Mouse (Mus musculus) monocyte, adult 2 months (primary cell): ENCODE results near the gene Myh10.
A peak's percentile ranks its signal among the peaks of the same experiment; 100 is the strongest.
"Not testable (repeated sequence)": the region's sequence is repeated elsewhere in the genome, so short reads cannot be mapped to it uniquely, and the experiment has no call there.

Source experiments
- DNase-seq, 2 experiments: peaks; one replicate each; pipeline ENCODE4 v3.0.0; 2022; ENCODE audit warnings: low spot score in 2 of 2, low read depth in 1 of 2

The Myh10 gene

GRCm38 (mm10) chr11:68787222-68787621 is 95.9 kb downstream of the Myh10 start:
- no peak for DNase-seq

GRCm38 (mm10) chr11:68790720-68791119 is 99.4 kb downstream of the Myh10 start:
- DNase-seq = no peak

GRCm38 (mm10) chr11:68791794-68792193 is 100.4 kb downstream of the Myh10 start:
- no peak for DNase-seq

GRCm38 (mm10) chr11:68798258-68798657 is 106.9 kb downstream of the Myh10 start:
- no peak for DNase-seq

- no peak for DNase-seq
Observed at GRCm38 (mm10) chr11:68805148-68805547, 113.8 kb downstream of the Myh10 start.

GRCm38 (mm10) chr11:68807787-68808186 is 116.4 kb downstream of the Myh10 start:
- DNase-seq = peak in 1 of 2 experiments; percentile 37

- no peak for DNase-seq
Observed at GRCm38 (mm10) chr11:68811881-68812577, 120.7 kb downstream of the Myh10 start.

- no peak for DNase-seq
Observed at GRCm38 (mm10) chr11:68818416-68818815, 127.1 kb downstream of the Myh10 start.

GRCm38 (mm10) chr11:68819226-68819805 is 128.0 kb downstream of the Myh10 start:
- DNase-seq = no peak

- no peak for DNase-seq
Observed at GRCm38 (mm10) chr11:68822326-68822725, 131.0 kb downstream of the Myh10 start.

GRCm38 (mm10) chr11:68826735-68827134 is 135.4 kb downstream of the Myh10 start:
- no peak for DNase-seq

- not testable (repeated sequence) for DNase-seq
Observed at GRCm38 (mm10) chr11:68831580-68831979, 140.2 kb downstream of the Myh10 start.

GRCm38 (mm10) chr11:68832793-68833192 is 141.4 kb downstream of the Myh10 start:
- DNase-seq = no peak

- DNase-seq = no peak
Observed at GRCm38 (mm10) chr11:68833593-68833992, 142.2 kb downstream of the Myh10 start.

- DNase-seq = no peak
Observed at GRCm38 (mm10) chr11:68835034-68835433, 143.7 kb downstream of the Myh10 start.

- DNase-seq = no peak
Observed at GRCm38 (mm10) chr11:68839606-68840005, 148.2 kb downstream of the Myh10 start.

GRCm38 (mm10) chr11:68850862-68851261 is 159.5 kb downstream of the Myh10 start:
- no peak for DNase-seq

- DNase-seq = no peak
Observed at GRCm38 (mm10) chr11:68851644-68852485, 160.5 kb downstream of the Myh10 start.

GRCm38 (mm10) chr11:68852486-68852901 is 161.1 kb downstream of the Myh10 start:
- peak; percentile 36 to 50 for DNase-seq

- peak; percentile 100 for DNase-seq
Observed at GRCm38 (mm10) chr11:68852932-68853409, 161.6 kb downstream of the Myh10 start.

- DNase-seq = no peak
Observed at GRCm38 (mm10) chr11:68853611-68854401, 162.4 kb downstream of the Myh10 start.
